Mouse (Mus musculus): ENCODE results near the gene Iqcf1. TPM values are rescaled to one million over a fixed set of nuclear protein-coding genes. Genes with fewer than 3 reads are reported as not detected.

Iqcf1 gene
- total and polyA plus RNA-seq, 3 experiments, result not detected

GRCm38 (mm10) chr9:106453271-106454070, 46.3 kb upstream of the Iqcf1 start, which contains the start of gene Pcbp4:
Pcbp4 (plus strand) TSS chr9:106453291.
- Histone ChIP-seq H3K9me3 (replicated peaks; ENCODE audit: low read length) (no peaks in the 10 kb centered on the region), H3K4me3 (replicated peaks in 1 of 3; ENCODE audit: low read depth in 2 of 3, low read length in 2 of 3, poor library complexity in 1 of 3) (peak within 1 kb of the TSS; percentile 71 to 75 (median 71)), H3K36me3 (replicated peaks in 1 of 2; ENCODE audit: control insufficient read depth in 1 of 2, insufficient read depth in 1 of 2, low read length in 1 of 2) (peaks cover 0 to 47% of the 10 kb centered on the region in 2 experiments), H3K27me3 (replicated peaks) (no peaks in the 10 kb centered on the region), H3K4me2 (ENCODE audit: insufficient read depth, low read depth, poor library complexity, severe bottlenecking) (peak within 1 kb of the TSS; percentile 85), H3K27ac (ENCODE audit: insufficient read depth, low read depth) (no peak within 1 kb of the TSS), H3K9ac (ENCODE audit: insufficient read depth, low read depth) (peak within 1 kb of the TSS; percentile 92), H3K4me1 (ENCODE audit: control insufficient read depth in 1 of 2, insufficient read depth in 2 of 2) (peaks cover 27 to 70% of the 10 kb centered on the region in 2 experiments), H3K79me2 (replicated peaks; ENCODE audit: control insufficient read depth, extremely low read depth, insufficient read depth, poor library complexity, severe bottlenecking) (no peaks in the 10 kb centered on the region)
- in situ Hi-C loops (cut with MboI; ENCODE audit: low pct_ligation_motif_present, low pct_unique_long_range_greater_than_20kb, low sequenced_read_pairs) (no loop called here), dilution Hi-C loops (cut with MboI; ENCODE audit: extremely low pct_ligation_motif_present, extremely low pct_unique_long_range_greater_than_20kb, low sequenced_read_pairs) (no loop called here)
- no peak for TF ChIP-seq MYC (IDR thresholded peaks at IDR 0.05; ENCODE audit: low read depth, low read length)
- TF ChIP-seq ETS1 (conservative IDR thresholded peaks at IDR 0.05; ENCODE audit: low read depth, low read length), result no peak
- TF ChIP-seq USF2 (conservative IDR thresholded peaks at IDR 0.05; ENCODE audit: low read depth, low read length), result no peak
- TF ChIP-seq E2F4 (IDR thresholded peaks at IDR 0.05; ENCODE audit: insufficient replicate concordance, low read depth, low read length), result no peak
- no peak for TF ChIP-seq SMC3 (IDR thresholded peaks at IDR 0.05; ENCODE audit: low read depth, low read length)
- no peak for TF ChIP-seq CHD1 (IDR thresholded peaks at IDR 0.05; ENCODE audit: low read depth, low read length)
- TF ChIP-seq TCF12 (IDR thresholded peaks at IDR 0.05; ENCODE audit: low read depth, low read length), result 0 out of 2 replicates have a peak, but pooled peaks have one; percentile 7
- no peak for TF ChIP-seq RAD21 (IDR thresholded peaks at IDR 0.05; ENCODE audit: low read depth, low read length)
- TF ChIP-seq MAZ (IDR thresholded peaks at IDR 0.05; ENCODE audit: low read depth, low read length), result no peak
- no peak for TF ChIP-seq MEF2A (IDR thresholded peaks at IDR 0.05; ENCODE audit: borderline replicate concordance, low read depth, low read length)
- peak; percentile 14; the same call in 1 of the 2 replicates for TF ChIP-seq SIN3A (IDR thresholded peaks at IDR 0.05; ENCODE audit: low read length)
- TF ChIP-seq CTCF (conservative IDR thresholded peaks at IDR 0.05 in 1 of 2, IDR thresholded peaks at IDR 0.05 in 1 of 2; ENCODE audit: low read depth in 2 of 2, low read length in 2 of 2), result no peak
- peak; percentile 36; the same call in 1 of the 2 replicates for TF ChIP-seq HCFC1 (IDR thresholded peaks at IDR 0.05; ENCODE audit: low read depth, low read length)
- no peak for TF ChIP-seq MXI1 (IDR thresholded peaks at IDR 0.05; ENCODE audit: low read depth, low read length)
- no peak for TF ChIP-seq KAT2A (IDR thresholded peaks at IDR 0.05; ENCODE audit: insufficient replicate concordance, low read length)
- TF ChIP-seq NRF1 (IDR thresholded peaks at IDR 0.05; ENCODE audit: low read depth, low read length), result no peak
- peak; percentile 67 for TF ChIP-seq POLR2A (IDR thresholded peaks at IDR 0.05; ENCODE audit: low read depth, low read length)
- no peak for TF ChIP-seq PAX5 (IDR thresholded peaks at IDR 0.05; ENCODE audit: low read length)
- no peak for TF ChIP-seq EP300 (IDR thresholded peaks at IDR 0.05; ENCODE audit: low read length)
- TF ChIP-seq JUN (IDR thresholded peaks at IDR 0.05; ENCODE audit: insufficient read depth, low read depth, low read length), result no peak
- TF ChIP-seq ELF1 (IDR thresholded peaks at IDR 0.05; ENCODE audit: low read depth, low read length), result no peak
- TF ChIP-seq IRF4 (IDR thresholded peaks at IDR 0.05; ENCODE audit: low read depth, low read length), result no peak
- no peak for TF ChIP-seq RCOR1 (conservative IDR thresholded peaks at IDR 0.05; ENCODE audit: low read depth, low read length)
- no peak for TF ChIP-seq CHD2 (IDR thresholded peaks at IDR 0.05; ENCODE audit: low read length)
- peak; percentile 74 for TF ChIP-seq NELFE (IDR thresholded peaks at IDR 0.05; ENCODE audit: low read depth, low read length)
- DNase-seq (ENCODE audit: extremely low read depth), result no peak
